8 mouse cellular contexts compared by ENCODE assay signal in genomic region chr10:42244420-42245255, GRCm38 (mm10). TPM values are rescaled to one million over a fixed set of nuclear protein-coding genes. Genes with fewer than 3 reads are reported as not detected.
DNase-seq lines count a peak whose midpoint lies in the region; ATAC-seq lines count a peak whose summit lies in the region.

No protein-coding gene starts in this region.

- 0 out of 2 replicates have a peak, but pooled peaks cover 5% of the 10 kb centered on the region for H3K36me3 ChIP-seq in kidney, embryonic 15.5 days
- no peaks in the 10 kb centered on the region for H3K36me3 ChIP-seq in stomach, embryonic 15.5 days

- no peaks in the 10 kb centered on the region for H3K27me3 ChIP-seq in kidney, embryonic 15.5 days
- H3K27me3 ChIP-seq in stomach, embryonic 15.5 days (replicated peaks), result no peaks in the 10 kb centered on the region

- peak; percentile 36; the same call in 1 of the 2 replicates for ATAC-seq in kidney, embryonic 15.5 days (replicated peaks; ENCODE audit: low FRiP score)
- peak; percentile 85 for ATAC-seq in stomach, embryonic 15.5 days (ENCODE audit: insufficient read depth, low FRiP score, low read depth)

- H3K9ac ChIP-seq in kidney, embryonic 15.5 days, result no peak overlapping the region
- H3K9ac ChIP-seq in stomach, embryonic 15.5 days, result no peak overlapping the region

- H3K27ac ChIP-seq in kidney, embryonic 15.5 days, result no peak overlapping the region
- no peak overlapping the region for H3K27ac ChIP-seq in stomach, embryonic 15.5 days

- WGBS in kidney, embryonic 15.5 days, result 67% methylated on average over 8 of the region's 8 CpGs
- 47% methylated on average over 8 of the region's 8 CpGs for WGBS in stomach, embryonic 15.5 days

- H3K9me3 ChIP-seq in kidney, embryonic 15.5 days (replicated peaks), result no peaks in the 10 kb centered on the region
- no peaks in the 10 kb centered on the region for H3K9me3 ChIP-seq in stomach, embryonic 15.5 days

- peak; percentile 62 to 76 for DNase-seq in adrenal gland, adult (ENCODE audit: inconsistent age in 2 of 2, low spot score in 1 of 2)
- no peak for DNase-seq in adrenal gland, adult 18-20 months (ENCODE audit: low spot score in 2 of 2)
- DNase-seq in spleen, postnatal 36 days (ENCODE audit: low spot score in 2 of 2), result peak; percentile 42 to 63
- DNase-seq in spleen, adult 18-20 months, result no peak
- no peak for DNase-seq in thymus, adult 18-20 months
- DNase-seq in frontal cortex, adult 2 months (ENCODE audit: extremely low spot score in 1 of 2, low spot score in 1 of 2), result no peak

- H3K4me2 ChIP-seq in kidney, embryonic 15.5 days, result no peak overlapping the region
- H3K4me2 ChIP-seq in stomach, embryonic 15.5 days, result no peak overlapping the region

- peaks cover 32% of the 10 kb centered on the region for H3K4me1 ChIP-seq in kidney, embryonic 15.5 days
- peaks cover 21% of the 10 kb centered on the region for H3K4me1 ChIP-seq in stomach, embryonic 15.5 days

- no peak overlapping the region for H3K4me3 ChIP-seq in kidney, embryonic 15.5 days (replicated peaks)
- no peak overlapping the region for H3K4me3 ChIP-seq in stomach, embryonic 15.5 days (replicated peaks)

RNA-seq across cellular contexts. Expression of gene Foxo3, which starts 31.9 kb away (rescaled TPM):
- 10 to 100 TPM; 48.9 to 63.3 TPM for total RNA-seq in adrenal gland, adult 18-20 months (2021)
- polyA plus RNA-seq in kidney, embryonic 15.5 days (2015; fragmentation: Nextera tagmentation; extraction: Ambion mirVana), result 6.1 and 7.0 TPM in 2 replicates
- polyA plus RNA-seq in stomach, embryonic 15.5 days (2015; fragmentation: Nextera tagmentation; extraction: Ambion mirVana), result 7.4 and 8.7 TPM in 2 replicates
- polyA plus RNA-seq in frontal cortex, adult 2 months (2012; rRNA removed), result 24.9 and 28.3 TPM in 2 replicates

Comparison
In these comparisons a context has a peak if more than half of its experiments do, and no peak if none do; other contexts are left out.
1. DNase-seq: peak in adrenal gland, adult (2 of 2) and spleen, postnatal 36 days (2 of 2); none in adrenal gland, adult 18-20 months (0 of 2), spleen, adult 18-20 months (0 of 2), thymus, adult 18-20 months (0 of 2) and frontal cortex, adult 2 months (0 of 2).